Mouse (Mus musculus) stomach, postnatal 0 days (tissue): ENCODE data around the gene Agrp.

Experiments
- CTCF ChIP-seq: IDR thresholded peaks from 2 replicates; pipeline ENCODE4 v1.5.1; 2016; ENCODE audit warnings: antibody characterized with exemption, low read depth, mild to moderate bottlenecking, moderate library complexity
- EP300 ChIP-seq: optimal IDR thresholded peaks from 2 replicates; pipeline ENCODE3; 2016; ENCODE audit warnings: antibody characterized with exemption

GRCm38 (mm10) chr8:105518436-105519313, 118.5 kb downstream of the Agrp start, which contains the start of gene Hsd11b2:
- TF ChIP-seq CTCF = no peak; the same call in 1 of the 2 replicates
- TF ChIP-seq EP300 = no peak
